Mouse (Mus musculus) hindbrain, embryonic 13.5 days (tissue): ENCODE results near the gene Strbp. TPM values are rescaled to one million over a fixed set of nuclear protein-coding genes. Genes with fewer than 3 reads are reported as not detected.

Experiments
- ATAC-seq: fragments of 200-750 bp; cut with Nextera tagmentation; 2 replicates; pipeline ENCODE4 v1.8.0; 2017; ENCODE audit warnings: moderate TSS enrichment; ENCODE audit not compliant: low FRiP score
- H3K27ac ChIP-seq: fragments of 300-500 bp; sonication (generic); 2 replicates; pipeline ENCODE4 v1.5.1; 2015; ENCODE audit warnings: inconsistent platforms, mild to moderate bottlenecking, moderate library complexity
- H3K27me3 ChIP-seq: fragments of 300-500 bp; sonication (generic); 2 replicates; pipeline ENCODE4 v1.6.1; 2015; ENCODE audit warnings: mild to moderate bottlenecking, inconsistent platforms
- H3K36me3 ChIP-seq: fragments of 300-500 bp; sonication (generic); 2 replicates; pipeline ENCODE4 v1.6.1; 2015; ENCODE audit warnings: mild to moderate bottlenecking, inconsistent platforms
- H3K4me1 ChIP-seq: fragments of 300-500 bp; sonication (generic); replicated peaks from 2 replicates; pipeline ENCODE4 v1.6.1; 2015; ENCODE audit warnings: inconsistent platforms
- H3K4me2 ChIP-seq: fragments of 300-500 bp; sonication (generic); 2 replicates; pipeline ENCODE4 v1.6.1; 2015; ENCODE audit warnings: inconsistent platforms, mild to moderate bottlenecking, moderate library complexity
- H3K4me3 ChIP-seq: fragments of 300-500 bp; sonication (generic); 2 replicates; pipeline ENCODE4 v1.5.1; 2015; ENCODE audit warnings: mild to moderate bottlenecking, inconsistent platforms
- H3K9ac ChIP-seq: fragments of 300-500 bp; sonication (generic); 2 replicates; pipeline ENCODE4 v1.6.1; 2015; ENCODE audit warnings: mild to moderate bottlenecking, inconsistent platforms
- H3K9me3 ChIP-seq: fragments of 300-500 bp; sonication (generic); 2 replicates; pipeline ENCODE4 v1.6.1; 2016; ENCODE audit warnings: inconsistent platforms
- WGBS: fragments of 180-500 bp; shearing (Covaris S2); methylation state at CpG from one replicate; pipeline ENCODE4 v1.1.7; 2015; 5-methylcytosine and 5-hydroxymethylcytosine counted together
- polyA plus RNA-seq: library from polyadenylated mRNA; unstranded; fragments of >200 nt; fragmentation: Nextera tagmentation; extraction: Ambion mirVana; gene quantifications from 2 replicates; pipeline ENCODE4 v1.2.1, GENCODE M21; 2015

Gene Strbp
- polyA plus RNA-seq, 1 experiment from 2014 or later: 115 TPM

DNA sequence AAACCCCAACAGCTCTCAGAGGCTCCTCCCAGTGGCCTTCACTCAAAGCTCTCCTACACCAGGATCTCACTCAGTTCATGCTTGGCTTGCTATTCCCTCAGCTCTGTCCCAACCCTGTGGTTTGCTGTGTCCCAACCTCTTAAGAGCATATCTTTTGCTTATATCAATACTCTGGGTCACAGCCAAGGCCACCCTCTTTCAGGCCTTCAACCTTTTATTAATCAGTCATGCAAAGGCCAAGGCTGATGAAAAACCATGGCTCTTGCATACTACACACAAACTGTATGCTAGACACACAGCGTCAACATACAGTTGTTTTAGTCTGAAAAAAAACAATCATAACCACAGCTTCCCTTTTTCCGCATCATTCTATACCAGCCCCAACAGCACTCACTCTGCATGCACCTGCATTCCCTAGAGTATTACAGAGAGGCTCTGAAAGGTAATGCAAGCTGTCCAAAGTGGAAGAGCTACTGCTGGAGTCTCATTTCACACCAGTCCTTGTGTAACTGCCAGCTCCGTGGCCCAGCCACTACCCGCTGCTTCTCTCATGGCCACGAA is 27.7 kb upstream of the Strbp start:
- no peaks in the 10 kb centered on the region for H3K27me3 ChIP-seq
- H3K4me1 ChIP-seq: peaks cover 10% of the 10 kb centered on the region
- no peak overlapping the region for H3K9ac ChIP-seq
- no peak overlapping the region for H3K27ac ChIP-seq
- WGBS: 88% methylated on average over 5 of the region's 5 CpGs
- H3K9me3 ChIP-seq: no peaks in the 10 kb centered on the region
- H3K4me3 ChIP-seq: no peak overlapping the region
- no peak overlapping the region for H3K4me2 ChIP-seq
- H3K36me3 ChIP-seq: no peaks in the 10 kb centered on the region
- no peak for ATAC-seq

GRCm38 (mm10) chr2:37724231-37724630 is 20.6 kb upstream of the Strbp start:
- H3K4me2 ChIP-seq: no peak overlapping the region
- H3K9ac ChIP-seq: no peak overlapping the region
- H3K36me3 ChIP-seq: no peaks in the 10 kb centered on the region
- H3K9me3 ChIP-seq: no peaks in the 10 kb centered on the region
- H3K4me1 ChIP-seq: peaks cover 12% of the 10 kb centered on the region
- 76% methylated on average over 4 of the region's 4 CpGs for WGBS
- H3K27me3 ChIP-seq: no peaks in the 10 kb centered on the region
- no peak overlapping the region for H3K27ac ChIP-seq
- no peak for ATAC-seq
- no peak overlapping the region for H3K4me3 ChIP-seq

DNA sequence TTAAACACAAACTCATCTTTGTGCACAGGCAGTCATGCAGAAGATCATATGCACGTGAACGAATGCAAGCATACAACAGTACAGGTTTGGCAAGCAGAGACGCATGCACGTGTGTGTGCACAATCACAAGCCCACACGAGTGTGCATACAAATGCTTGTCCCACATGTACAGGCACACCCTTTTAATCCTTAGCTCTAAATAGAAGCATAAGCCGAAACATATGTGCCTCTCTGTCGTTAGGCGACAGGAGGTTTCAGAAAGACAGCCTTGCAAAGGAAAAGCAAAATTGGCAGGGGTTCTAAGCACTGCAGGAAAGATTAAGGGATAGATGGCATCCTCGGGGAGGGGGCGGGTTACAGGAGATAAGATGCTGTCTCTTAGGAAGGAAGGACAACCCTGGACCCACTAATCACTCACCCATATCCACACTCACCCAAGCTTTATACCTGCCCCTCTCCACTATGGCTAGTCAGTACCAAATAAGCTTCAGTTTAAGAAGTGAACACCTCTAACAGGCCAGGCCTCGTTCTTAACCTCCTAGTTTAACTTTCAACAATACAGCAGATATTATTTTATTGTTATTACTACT is 19.9 kb upstream of the Strbp start:
- no peak overlapping the region for H3K9ac ChIP-seq
- ATAC-seq: no peak
- WGBS: 63% methylated on average over 11 of the region's 11 CpGs
- no peak overlapping the region for H3K27ac ChIP-seq
- H3K9me3 ChIP-seq: no peaks in the 10 kb centered on the region
- no peak overlapping the region for H3K4me2 ChIP-seq
- H3K4me1 ChIP-seq: peaks cover 12% of the 10 kb centered on the region
- no peaks in the 10 kb centered on the region for H3K36me3 ChIP-seq
- H3K4me3 ChIP-seq: no peak overlapping the region
- H3K27me3 ChIP-seq: no peaks in the 10 kb centered on the region

GRCm38 (mm10) chr2:37722674-37723465 is 19.2 kb upstream of the Strbp start:
- H3K4me2 ChIP-seq: no peak overlapping the region
- 83% methylated on average over 14 of the region's 14 CpGs for WGBS
- H3K4me1 ChIP-seq: peaks cover 12% of the 10 kb centered on the region
- no peak overlapping the region for H3K9ac ChIP-seq
- ATAC-seq: no peak
- no peaks in the 10 kb centered on the region for H3K36me3 ChIP-seq
- no peaks in the 10 kb centered on the region for H3K9me3 ChIP-seq
- peak overlapping the region; percentile 8; the same call in 1 of the 2 replicates for H3K27ac ChIP-seq
- no peaks in the 10 kb centered on the region for H3K27me3 ChIP-seq
- no peak overlapping the region for H3K4me3 ChIP-seq

- no peaks in the 10 kb centered on the region for H3K9me3 ChIP-seq
- H3K36me3 ChIP-seq: no peaks in the 10 kb centered on the region
- H3K27me3 ChIP-seq: no peaks in the 10 kb centered on the region
- WGBS: 82% methylated on average over 6 of the region's 6 CpGs
- H3K4me1 ChIP-seq: no peaks in the 10 kb centered on the region
- no peak overlapping the region for H3K4me2 ChIP-seq
- H3K4me3 ChIP-seq: no peak overlapping the region
- H3K27ac ChIP-seq: no peak overlapping the region
- no peak overlapping the region for H3K9ac ChIP-seq
- ATAC-seq: no peak
Measured at GRCm38 (mm10) chr2:37716266-37716665, 12.6 kb upstream of the Strbp start.

- no peak for ATAC-seq
- 79% methylated on average over 3 of the region's 3 CpGs for WGBS
- Histone ChIP-seq H3K27ac (no peak overlapping the region), H3K36me3 (no peaks in the 10 kb centered on the region), H3K27me3 (no peaks in the 10 kb centered on the region), H3K4me3 (no peak overlapping the region), H3K4me2 (no peak overlapping the region), H3K9me3 (no peaks in the 10 kb centered on the region), H3K9ac (no peak overlapping the region), H3K4me1 (no peaks in the 10 kb centered on the region)
Measured at GRCm38 (mm10) chr2:37715364-37715763, 11.7 kb upstream of the Strbp start.

DNA sequence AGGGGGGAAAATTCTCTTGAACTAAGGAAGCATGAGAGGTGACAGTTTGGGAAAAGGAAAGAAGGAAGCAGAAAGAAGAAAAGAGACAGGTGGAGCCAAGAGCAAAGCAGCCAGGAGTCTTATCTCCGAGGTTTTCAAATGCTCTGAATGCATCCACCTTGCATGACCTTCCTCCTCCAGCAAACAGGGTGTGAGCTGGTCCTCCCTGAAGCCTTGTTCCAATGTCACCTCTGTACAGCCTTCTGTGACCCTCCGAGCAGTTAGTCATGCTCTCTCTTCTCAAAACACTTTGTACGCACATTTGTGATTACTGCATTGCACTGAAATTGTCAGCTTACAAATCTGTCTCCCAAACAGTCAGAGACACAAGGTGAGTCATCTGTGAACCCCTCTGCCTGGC is 9.4 kb upstream of the Strbp start:
- H3K4me1 ChIP-seq: no peaks in the 10 kb centered on the region
- H3K27me3 ChIP-seq: no peaks in the 10 kb centered on the region
- H3K4me2 ChIP-seq: no peak overlapping the region
- H3K9me3 ChIP-seq: no peaks in the 10 kb centered on the region
- H3K4me3 ChIP-seq: no peak overlapping the region
- WGBS: 86% methylated on average over 3 of the region's 3 CpGs
- no peak overlapping the region for H3K9ac ChIP-seq
- no peak overlapping the region for H3K27ac ChIP-seq
- ATAC-seq: no peak
- H3K36me3 ChIP-seq: no peaks in the 10 kb centered on the region

GRCm38 (mm10) chr2:37708835-37709234 is 5.2 kb upstream of the Strbp start:
- peaks cover 5% of the 10 kb centered on the region for H3K4me1 ChIP-seq
- H3K4me2 ChIP-seq: no peak overlapping the region
- no peak overlapping the region for H3K4me3 ChIP-seq
- no peaks in the 10 kb centered on the region for H3K36me3 ChIP-seq
- peaks cover 7% of the 10 kb centered on the region; the same call in 1 of the 2 replicates for H3K27me3 ChIP-seq
- 81% methylated on average over 3 of the region's 3 CpGs for WGBS
- no peak overlapping the region for H3K9ac ChIP-seq
- H3K27ac ChIP-seq: no peak overlapping the region
- no peaks in the 10 kb centered on the region for H3K9me3 ChIP-seq
- ATAC-seq: no peak

DNA sequence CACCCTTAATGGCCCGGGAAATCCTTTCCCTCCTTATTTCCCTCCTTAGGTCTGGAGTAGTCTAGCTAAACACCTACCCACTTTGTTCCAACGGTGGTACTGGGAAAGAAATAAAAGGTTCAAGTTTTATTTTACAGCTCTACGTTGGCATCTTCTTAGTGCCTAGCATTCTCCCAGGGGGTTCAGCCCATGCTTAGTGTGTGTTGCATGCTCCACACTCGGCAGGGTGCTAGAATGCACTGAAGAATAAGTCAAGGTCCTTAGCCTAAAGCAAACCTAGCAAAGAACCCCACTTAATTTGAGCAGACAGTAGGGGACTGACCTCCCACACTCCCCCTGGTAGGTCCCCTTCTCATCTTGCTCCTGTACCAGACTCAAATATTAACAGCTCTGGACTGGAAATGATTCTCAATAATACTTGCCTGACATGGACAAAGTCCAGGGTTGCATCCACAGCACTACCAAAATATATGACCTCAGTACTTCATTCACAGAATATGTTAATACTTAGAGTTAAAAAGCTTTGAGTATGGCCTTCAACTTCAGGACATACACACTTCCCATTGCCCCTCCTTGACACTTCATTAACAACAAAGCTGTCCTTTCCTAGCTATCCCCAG is 592 bp upstream of the Strbp start:
- Histone ChIP-seq H3K9ac (peak overlapping the region; percentile 97), H3K9me3 (no peaks in the 10 kb centered on the region), H3K4me1 (peaks cover 26% of the 10 kb centered on the region), H3K27ac (peak overlapping the region; percentile 98), H3K4me3 (peak overlapping the region; percentile 94), H3K4me2 (peak overlapping the region; percentile 71), H3K36me3 (no peaks in the 10 kb centered on the region), H3K27me3 (peaks cover 7% of the 10 kb centered on the region; the same call in 1 of the 2 replicates)
- ATAC-seq: no peak
- 13% methylated on average over 4 of the region's 4 CpGs for whole genome bisulfite sequencing

- peaks cover 26% of the 10 kb centered on the region for H3K4me1 ChIP-seq
- no peaks in the 10 kb centered on the region for H3K36me3 ChIP-seq
- peak overlapping the region; percentile 97 for H3K9ac ChIP-seq
- H3K27me3 ChIP-seq: peaks cover 7% of the 10 kb centered on the region; the same call in 1 of the 2 replicates
- H3K4me3 ChIP-seq: peak overlapping the region; percentile 94
- no peaks in the 10 kb centered on the region for H3K9me3 ChIP-seq
- under 1% methylated on average over 56 of the region's 70 CpGs for WGBS
- H3K27ac ChIP-seq: peak overlapping the region; percentile 98
- peak; percentile 72 for ATAC-seq
- peak overlapping the region; percentile 71 for H3K4me2 ChIP-seq
Measured at GRCm38 (mm10) chr2:37702301-37703172, 1.1 kb downstream of the Strbp start.

DNA sequence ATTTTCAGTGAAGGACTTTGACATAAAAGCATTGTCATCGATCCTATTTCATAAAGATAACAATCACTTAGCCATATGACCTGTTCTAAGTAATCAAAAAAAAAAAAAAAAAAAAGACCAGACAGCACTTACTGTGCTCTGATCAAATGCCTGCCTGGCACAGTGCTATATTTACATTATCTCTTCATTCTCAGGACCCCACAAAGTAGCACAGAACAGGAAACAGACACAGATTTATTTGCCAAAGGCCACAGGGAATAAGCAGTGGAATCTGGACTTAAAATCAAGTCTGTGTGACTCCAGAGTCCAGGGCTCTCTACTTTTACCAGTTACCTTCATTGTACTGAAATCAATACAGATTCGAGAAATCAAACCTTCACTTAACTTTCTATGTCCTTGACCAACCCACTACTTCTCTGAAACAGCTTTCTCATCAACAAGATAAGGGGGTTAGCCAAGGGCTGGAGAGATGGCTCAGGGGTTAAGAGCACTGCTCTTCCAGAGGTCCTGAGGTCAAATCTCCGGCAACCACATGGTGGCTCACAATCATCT is 14.5 kb downstream of the Strbp start:
- 86% methylated on average over 3 of the region's 3 CpGs for WGBS
- Histone ChIP-seq H3K4me2 (no peak overlapping the region), H3K27me3 (no peaks in the 10 kb centered on the region), H3K9me3 (no peaks in the 10 kb centered on the region), H3K4me1 (no peaks in the 10 kb centered on the region), H3K36me3 (no peaks in the 10 kb centered on the region), H3K4me3 (no peak overlapping the region), H3K9ac (no peak overlapping the region), H3K27ac (no peak overlapping the region)
- ATAC-seq: no peak
